Mouse (Mus musculus) hindbrain, embryonic 16.5 days (tissue): Measurements from ENCODE around the gene Tenm3. TPM values are rescaled to one million over a fixed set of nuclear protein-coding genes. Genes with fewer than 3 reads are reported as not detected.

ENCODE experiments used
- ATAC-seq: fragments of 200-750 bp; cut with Nextera tagmentation; 2 replicates; pipeline ENCODE4 v1.8.0; 2017; ENCODE audit warnings: moderate TSS enrichment, moderate library complexity
- H3K27ac ChIP-seq: fragments of 300-500 bp; sonication (generic); 2 replicates; pipeline ENCODE4 v1.5.1; 2014; ENCODE audit warnings: low read depth, mild to moderate bottlenecking, control low read depth, low read length, moderate library complexity
- H3K27me3 ChIP-seq: fragments of 300-500 bp; sonication (generic); replicated peaks from 2 replicates; pipeline ENCODE4 v1.6.1; 2014; ENCODE audit warnings: low read length; ENCODE audit not compliant: control insufficient read depth, insufficient read depth
- H3K36me3 ChIP-seq: fragments of 300-500 bp; sonication (generic); 2 replicates; pipeline ENCODE4 v1.6.1; 2014; ENCODE audit warnings: mild to moderate bottlenecking, low read length, moderate library complexity, mixed read lengths; ENCODE audit not compliant: control insufficient read depth, insufficient read depth
- H3K4me1 ChIP-seq: fragments of 300-500 bp; sonication (generic); 2 replicates; pipeline ENCODE4 v1.6.1; 2014; ENCODE audit warnings: low read depth, low read length; ENCODE audit not compliant: control insufficient read depth, insufficient read depth
- H3K4me2 ChIP-seq: fragments of 300-500 bp; sonication (generic); 2 replicates; pipeline ENCODE4 v1.6.1; 2014; ENCODE audit warnings: mild to moderate bottlenecking, low read length, control low read depth, moderate library complexity
- H3K4me3 ChIP-seq: fragments of 300-500 bp; sonication (generic); 2 replicates; pipeline ENCODE4 v1.5.1; 2014; ENCODE audit warnings: mild to moderate bottlenecking, low read length, control low read depth, moderate library complexity
- H3K9ac ChIP-seq: fragments of 300-500 bp; sonication (generic); 2 replicates; pipeline ENCODE4 v1.6.1; 2014; ENCODE audit warnings: low read depth, mild to moderate bottlenecking, control low read depth, low read length, moderate library complexity
- H3K9me3 ChIP-seq: fragments of 300-500 bp; sonication (generic); 2 replicates; pipeline ENCODE4 v1.6.1; 2014; ENCODE audit warnings: mild to moderate bottlenecking, low read length, moderate library complexity; ENCODE audit not compliant: control insufficient read depth
- WGBS: fragments of 180-500 bp; shearing (Covaris S2); extraction: QIAGEN DNeasy Blood & Tissue Kit; methylation state at CpG from one replicate; pipeline ENCODE4 v1.1.7; 2014; 5-methylcytosine and 5-hydroxymethylcytosine counted together
- polyA plus RNA-seq: library from polyadenylated mRNA; unstranded; fragments of >200 nt; fragmentation: Nextera tagmentation; extraction: Ambion mirVana; gene quantifications from 2 replicates; pipeline ENCODE4 v1.2.1, GENCODE M21; 2015

Gene Tenm3
- polyA plus RNA-seq, 1 experiment from 2014 or later, result 24.2 TPM

- Histone ChIP-seq H3K27me3 (no peaks in the 10 kb centered on the region), H3K9ac (peak overlapping the region; percentile 31), H3K36me3 (no peaks in the 10 kb centered on the region), H3K4me1 (peaks cover 4% of the 10 kb centered on the region), H3K4me3 (peak overlapping the region; percentile 22), H3K27ac (peak overlapping the region; percentile 59), H3K4me2 (peak overlapping the region; percentile 55), H3K9me3 (no peaks in the 10 kb centered on the region)
- peak; percentile 77 for ATAC-seq
- 37% methylated on average over 30 of the region's 30 CpGs for WGBS
Observed at GRCm38 (mm10) chr8:48342321-48343066, 501.3 kb downstream of the Tenm3 start.

- Histone ChIP-seq H3K27me3 (no peaks in the 10 kb centered on the region), H3K4me3 (no peak overlapping the region), H3K27ac (no peak overlapping the region), H3K4me2 (no peak overlapping the region), H3K9me3 (no peaks in the 10 kb centered on the region), H3K36me3 (no peaks in the 10 kb centered on the region), H3K9ac (no peak overlapping the region), H3K4me1 (peaks cover 4% of the 10 kb centered on the region)
- WGBS, result 31% methylated on average over 4 of the region's 4 CpGs
- ATAC-seq, result no peak
Observed at GRCm38 (mm10) chr8:48341692-48342091, 502.1 kb downstream of the Tenm3 start.

- Histone ChIP-seq H3K27ac (no peak overlapping the region), H3K4me3 (no peak overlapping the region), H3K9me3 (no peaks in the 10 kb centered on the region), H3K36me3 (no peaks in the 10 kb centered on the region), H3K4me1 (peaks cover 4% of the 10 kb centered on the region), H3K27me3 (no peaks in the 10 kb centered on the region), H3K4me2 (no peak overlapping the region), H3K9ac (no peak overlapping the region)
- ATAC-seq, result no peak
- 39% methylated on average over 5 of the region's 5 CpGs for WGBS
Observed at GRCm38 (mm10) chr8:48341276-48341675, 502.5 kb downstream of the Tenm3 start.

- WGBS, result 57% methylated on average over 11 of the region's 11 CpGs
- Histone ChIP-seq H3K27ac (no peak overlapping the region), H3K4me1 (no peaks in the 10 kb centered on the region), H3K36me3 (no peaks in the 10 kb centered on the region; the same call in 1 of the 2 replicates), H3K27me3 (no peaks in the 10 kb centered on the region), H3K9ac (no peak overlapping the region), H3K4me2 (no peak overlapping the region), H3K4me3 (no peak overlapping the region), H3K9me3 (no peaks in the 10 kb centered on the region)
- no peak for ATAC-seq
Observed at GRCm38 (mm10) chr8:48322655-48323265, 521.0 kb downstream of the Tenm3 start.

- 92% methylated on average over 6 of the region's 6 CpGs for WGBS
- Histone ChIP-seq H3K4me2 (no peak overlapping the region), H3K9ac (no peak overlapping the region), H3K27ac (no peak overlapping the region), H3K4me3 (no peak overlapping the region), H3K27me3 (no peaks in the 10 kb centered on the region), H3K36me3 (no peaks in the 10 kb centered on the region), H3K4me1 (no peaks in the 10 kb centered on the region), H3K9me3 (no peaks in the 10 kb centered on the region)
- no peak for ATAC-seq
Observed at GRCm38 (mm10) chr8:48322240-48322639, 521.5 kb downstream of the Tenm3 start.

GRCm38 (mm10) chr8:48319674-48320073, 524.1 kb downstream of the Tenm3 start:
- Histone ChIP-seq H3K9me3 (no peaks in the 10 kb centered on the region), H3K4me2 (no peak overlapping the region), H3K4me3 (no peak overlapping the region), H3K36me3 (no peaks in the 10 kb centered on the region), H3K27ac (no peak overlapping the region), H3K4me1 (no peaks in the 10 kb centered on the region), H3K27me3 (no peaks in the 10 kb centered on the region), H3K9ac (no peak overlapping the region)
- ATAC-seq, result no peak
- WGBS, result 87% methylated on average over 3 of the region's 3 CpGs

- peaks cover 3% of the 10 kb centered on the region; the same call in 1 of the 2 replicates for H3K4me1 ChIP-seq
- H3K4me3 ChIP-seq, result no peak overlapping the region
- H3K9me3 ChIP-seq, result no peaks in the 10 kb centered on the region
- H3K27ac ChIP-seq, result no peak overlapping the region
- no peak overlapping the region for H3K9ac ChIP-seq
- H3K36me3 ChIP-seq, result no peaks in the 10 kb centered on the region
- WGBS, result 97% methylated on average over 10 of the region's 10 CpGs
- H3K27me3 ChIP-seq, result no peaks in the 10 kb centered on the region
- H3K4me2 ChIP-seq, result no peak overlapping the region
- no peak for ATAC-seq
Observed at GRCm38 (mm10) chr8:48317498-48317897, 526.3 kb downstream of the Tenm3 start.

- Histone ChIP-seq H3K4me3 (no peak overlapping the region), H3K4me2 (no peak overlapping the region), H3K4me1 (peaks cover 3% of the 10 kb centered on the region), H3K27me3 (no peaks in the 10 kb centered on the region), H3K27ac (no peak overlapping the region), H3K36me3 (no peaks in the 10 kb centered on the region), H3K9me3 (no peaks in the 10 kb centered on the region), H3K9ac (no peak overlapping the region)
- no peak for ATAC-seq
- 90% methylated on average over 8 of the region's 8 CpGs for WGBS
Observed at GRCm38 (mm10) chr8:48315605-48316004, 528.1 kb downstream of the Tenm3 start.

GRCm38 (mm10) chr8:48313985-48314368, 529.8 kb downstream of the Tenm3 start:
- Histone ChIP-seq H3K9me3 (no peaks in the 10 kb centered on the region), H3K4me3 (no peak overlapping the region), H3K27ac (no peak overlapping the region), H3K27me3 (no peaks in the 10 kb centered on the region), H3K9ac (no peak overlapping the region), H3K4me1 (peaks cover 6% of the 10 kb centered on the region), H3K36me3 (no peaks in the 10 kb centered on the region), H3K4me2 (no peak overlapping the region)
- 56% methylated on average over 5 of the region's 5 CpGs for WGBS
- no peak for ATAC-seq
